Mouse (Mus musculus): ENCODE results near the gene Drc7. TPM values are rescaled to one million over a fixed set of nuclear protein-coding genes. Genes with fewer than 3 reads are reported as not detected.
"Not testable (repeated sequence)": the region's sequence is repeated elsewhere in the genome, so short reads cannot be mapped to it uniquely, and the experiment has no call there.

The Drc7 gene
- polyA plus RNA-seq, 1 experiment from 2014 or later = 0.47 TPM

DNA sequence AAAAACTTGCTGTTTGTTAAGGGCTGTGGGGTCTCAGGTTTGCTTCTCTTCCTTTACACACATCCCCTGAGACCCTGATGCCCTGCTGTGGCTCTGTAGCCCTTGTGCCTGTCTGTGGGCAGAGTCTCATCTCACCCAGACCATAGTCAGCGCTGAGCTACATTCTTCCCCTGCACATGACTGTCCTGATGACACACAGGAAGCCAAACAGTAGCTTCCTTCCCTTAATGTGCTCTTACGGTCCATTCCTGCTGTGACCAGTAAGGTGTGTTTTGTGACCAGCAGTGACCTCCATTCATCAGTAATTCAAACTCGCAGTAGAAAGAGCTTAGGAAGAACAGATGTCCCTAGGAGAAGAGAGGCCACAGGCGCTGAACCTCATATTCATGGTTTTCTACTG lies 30.5 kb upstream of the Drc7 start:
- Histone ChIP-seq H3K9ac (ENCODE audit: low read depth, low read length) (no peak overlapping the region), H3K9me3 (ENCODE audit: control insufficient read depth, low read length) (no peaks in the 10 kb centered on the region), H3K4me2 (ENCODE audit: low read depth, low read length) (no peak overlapping the region), H3K4me3 (ENCODE audit: low read depth, low read length) (no peak overlapping the region), H3K4me1 (ENCODE audit: control insufficient read depth, insufficient read depth, low read length) (no peaks in the 10 kb centered on the region), H3K36me3 (ENCODE audit: control insufficient read depth, insufficient read depth, low read length) (no peaks in the 10 kb centered on the region), H3K27ac (replicated peaks; ENCODE audit: low read depth, low read length) (no peak overlapping the region), H3K27me3 (replicated peaks; ENCODE audit: control insufficient read depth, insufficient read depth, low read length) (no peaks in the 10 kb centered on the region)
- 76% methylated on average over 4 of the region's 4 CpGs for WGBS
- ATAC-seq (ENCODE audit: low read depth) (no peak), DNase-seq (ENCODE audit: low spot score) (no peak)

GRCm38 (mm10) chr8:95025421-95025820 lies 29.5 kb upstream of the Drc7 start:
- 71% methylated on average over 2 of the region's 2 CpGs for WGBS
- no peak for DNase-seq (ENCODE audit: low spot score)
- H3K27me3 ChIP-seq (replicated peaks; ENCODE audit: control insufficient read depth, insufficient read depth, low read length) = no peaks in the 10 kb centered on the region
- H3K4me3 ChIP-seq (ENCODE audit: low read depth, low read length) = no peak overlapping the region
- H3K9me3 ChIP-seq (ENCODE audit: control insufficient read depth, low read length) = no peaks in the 10 kb centered on the region
- no peak overlapping the region for H3K4me2 ChIP-seq (ENCODE audit: low read depth, low read length)
- ATAC-seq (ENCODE audit: low read depth) = no peak
- no peaks in the 10 kb centered on the region for H3K4me1 ChIP-seq (ENCODE audit: control insufficient read depth, insufficient read depth, low read length)
- no peaks in the 10 kb centered on the region for H3K36me3 ChIP-seq (ENCODE audit: control insufficient read depth, insufficient read depth, low read length)
- H3K9ac ChIP-seq (ENCODE audit: low read depth, low read length) = no peak overlapping the region
- no peak overlapping the region for H3K27ac ChIP-seq (replicated peaks; ENCODE audit: low read depth, low read length)

DNA sequence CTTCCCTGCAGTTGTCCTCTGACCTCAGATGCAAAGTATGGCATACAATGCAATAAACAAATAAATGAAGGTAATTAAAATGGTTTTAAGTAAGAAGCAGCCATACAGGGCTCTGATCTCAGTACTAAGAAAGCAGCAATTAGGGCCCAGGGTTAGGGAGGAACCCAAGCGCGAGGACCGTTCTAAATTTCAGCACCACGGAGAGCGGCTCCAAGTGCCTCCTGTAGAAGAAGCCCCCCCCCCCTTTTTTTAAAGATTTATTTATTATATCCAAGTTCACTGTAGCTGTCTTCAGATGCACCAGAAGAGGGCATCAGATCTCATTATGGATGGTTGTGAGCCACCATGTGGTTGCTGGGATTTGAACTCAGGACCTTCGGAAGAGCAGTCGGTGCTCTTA lies 26.5 kb upstream of the Drc7 start:
- H3K27me3 ChIP-seq (replicated peaks; ENCODE audit: control insufficient read depth, insufficient read depth, low read length); H3K36me3 ChIP-seq (ENCODE audit: control insufficient read depth, insufficient read depth, low read length); H3K9me3 ChIP-seq (ENCODE audit: control insufficient read depth, low read length); H3K4me2 ChIP-seq (ENCODE audit: low read depth, low read length); H3K4me3 ChIP-seq (ENCODE audit: low read depth, low read length); H3K4me1 ChIP-seq (ENCODE audit: control insufficient read depth, insufficient read depth, low read length); ATAC-seq (ENCODE audit: low read depth); H3K27ac ChIP-seq (replicated peaks; ENCODE audit: low read depth, low read length); H3K9ac ChIP-seq (ENCODE audit: low read depth, low read length): not testable (repeated sequence)
- WGBS = 51% methylated on average over 7 of the region's 7 CpGs
- peak; percentile 61 for DNase-seq (ENCODE audit: low spot score)

DNA sequence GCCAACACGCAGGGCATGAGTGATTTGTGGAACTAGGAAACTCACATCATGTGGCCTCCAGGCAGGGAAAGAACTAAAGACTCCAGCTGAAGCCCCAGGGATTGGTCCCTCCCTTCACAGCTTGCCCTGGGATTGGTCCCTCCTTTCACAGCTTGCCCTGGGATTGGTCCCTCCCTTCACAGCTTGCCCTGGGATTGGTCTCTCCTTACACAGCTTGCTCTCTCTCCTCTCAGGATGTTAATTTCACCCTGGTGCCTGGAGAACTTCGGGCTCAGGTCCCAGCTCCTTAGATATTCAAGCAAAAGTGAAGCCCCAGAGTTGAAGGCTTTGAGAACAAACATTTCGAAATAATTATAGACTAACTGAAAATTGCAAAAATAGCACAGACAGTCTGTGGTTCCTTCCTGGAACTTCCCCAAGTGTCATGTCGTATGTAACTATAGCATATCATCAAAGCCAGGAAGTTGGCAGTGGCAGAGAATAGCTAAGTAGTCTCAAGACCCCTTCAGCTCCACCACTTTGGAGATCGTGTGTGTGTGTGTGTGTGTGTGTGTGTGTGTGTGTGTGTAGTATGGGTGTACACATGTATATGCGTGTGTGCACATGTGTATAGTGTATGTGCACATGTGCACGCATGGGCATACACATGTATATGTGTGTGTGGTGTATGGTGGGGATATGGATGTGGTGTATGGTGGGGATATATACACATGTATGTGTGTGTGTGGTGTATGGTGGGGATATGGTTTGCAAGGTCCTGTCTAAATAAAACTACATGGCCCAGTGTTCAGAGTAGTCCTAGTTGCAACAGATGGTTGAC lies 17.6 kb upstream of the Drc7 start:
- H3K9me3 ChIP-seq (ENCODE audit: control insufficient read depth, low read length) = no peaks in the 10 kb centered on the region
- 58% methylated on average over 7 of the region's 7 CpGs for WGBS
- no peak overlapping the region for H3K4me3 ChIP-seq (ENCODE audit: low read depth, low read length)
- ATAC-seq (ENCODE audit: low read depth) = peak; percentile 93
- DNase-seq (ENCODE audit: low spot score) = peak; percentile 82
- H3K4me2 ChIP-seq (ENCODE audit: low read depth, low read length) = no peak overlapping the region
- H3K27me3 ChIP-seq (replicated peaks; ENCODE audit: control insufficient read depth, insufficient read depth, low read length) = no peaks in the 10 kb centered on the region
- H3K36me3 ChIP-seq (ENCODE audit: control insufficient read depth, insufficient read depth, low read length) = no peaks in the 10 kb centered on the region
- no peak overlapping the region for H3K9ac ChIP-seq (ENCODE audit: low read depth, low read length)
- H3K27ac ChIP-seq (replicated peaks; ENCODE audit: low read depth, low read length) = no peak overlapping the region
- H3K4me1 ChIP-seq (ENCODE audit: control insufficient read depth, insufficient read depth, low read length) = peaks cover 6% of the 10 kb centered on the region; the same call in 1 of the 2 replicates

DNA sequence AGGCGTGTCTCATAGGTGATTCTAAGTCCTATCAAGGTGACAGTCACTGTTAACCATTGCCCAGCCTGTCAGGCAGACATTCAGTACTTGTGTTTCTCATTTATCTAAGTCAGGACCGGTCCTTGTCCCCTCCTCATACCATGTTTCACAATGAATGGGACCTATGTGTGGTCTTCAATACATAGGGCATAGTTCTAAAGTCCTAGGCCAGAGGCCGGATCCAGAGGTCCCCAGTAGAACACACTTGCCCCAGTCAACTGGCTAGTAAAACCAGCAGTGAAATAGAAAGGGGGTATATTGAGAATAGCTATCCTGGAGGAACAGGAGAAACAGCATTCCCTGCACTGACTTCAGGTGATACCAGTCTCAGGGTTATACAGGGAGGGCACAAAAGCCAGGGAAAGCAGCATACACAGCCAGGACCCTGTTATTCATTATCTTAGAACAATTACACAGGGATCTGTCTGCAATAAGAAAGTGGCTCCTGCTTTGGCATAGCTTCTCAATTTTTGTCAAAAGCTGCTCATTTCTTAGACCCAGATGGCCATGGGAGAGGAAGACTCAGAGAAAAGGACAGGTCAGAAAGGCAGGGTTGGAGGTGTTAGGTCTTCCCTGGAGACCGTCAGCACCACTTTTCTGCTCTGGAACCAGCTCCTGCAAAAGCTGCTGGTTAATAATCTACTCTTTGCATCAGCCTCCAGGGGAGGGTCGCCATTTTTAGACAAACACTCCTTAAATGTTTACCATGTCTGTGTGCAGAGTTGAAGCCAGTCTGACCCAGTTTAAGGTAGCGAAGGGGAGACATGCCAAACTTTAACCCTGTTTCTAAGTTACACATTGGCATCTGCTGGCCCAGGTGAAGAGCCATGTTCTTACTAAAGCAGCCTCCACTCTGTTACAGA lies 12.8 kb upstream of the Drc7 start:
- ATAC-seq (ENCODE audit: low read depth) = no peak

DNA sequence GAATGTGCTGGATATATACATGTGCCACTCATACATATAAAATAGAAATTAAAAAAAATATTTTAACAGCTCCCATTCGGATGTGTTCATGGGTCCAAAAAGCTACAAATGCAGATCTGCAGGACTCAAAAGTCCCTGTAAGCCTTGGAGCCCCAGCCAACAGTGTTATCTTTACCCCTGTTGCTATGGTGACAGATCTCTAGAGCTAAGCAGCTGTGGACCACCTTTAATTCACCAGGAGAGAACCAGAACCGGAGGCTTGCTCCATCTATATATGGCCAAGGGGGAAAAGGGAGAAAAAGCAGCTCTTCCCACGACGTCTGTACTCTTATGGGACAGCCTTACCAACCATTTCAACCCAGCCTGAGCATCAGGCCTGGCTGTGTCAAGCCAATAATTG lies 10.1 kb upstream of the Drc7 start:
- DNase-seq (ENCODE audit: low spot score) (no peak), ATAC-seq (ENCODE audit: low read depth) (no peak)
- WGBS = 66% methylated on average over 4 of the region's 4 CpGs
- Histone ChIP-seq H3K27me3 (replicated peaks; ENCODE audit: control insufficient read depth, insufficient read depth, low read length) (no peaks in the 10 kb centered on the region), H3K4me1 (ENCODE audit: control insufficient read depth, insufficient read depth, low read length) (no peaks in the 10 kb centered on the region), H3K4me2 (ENCODE audit: low read depth, low read length) (no peak overlapping the region), H3K4me3 (ENCODE audit: low read depth, low read length) (no peak overlapping the region), H3K36me3 (ENCODE audit: control insufficient read depth, insufficient read depth, low read length) (no peaks in the 10 kb centered on the region), H3K9ac (ENCODE audit: low read depth, low read length) (no peak overlapping the region), H3K9me3 (ENCODE audit: control insufficient read depth, low read length) (no peaks in the 10 kb centered on the region), H3K27ac (replicated peaks; ENCODE audit: low read depth, low read length) (no peak overlapping the region)

More for the DNA sequence above, 12.8 kb upstream of the Drc7 start:
- WGBS = 62% methylated on average over 6 of the region's 6 CpGs
- Histone ChIP-seq H3K36me3 (ENCODE audit: control insufficient read depth, insufficient read depth, low read length) (no peaks in the 10 kb centered on the region), H3K4me3 (ENCODE audit: low read depth, low read length) (no peak overlapping the region), H3K27ac (replicated peaks; ENCODE audit: low read depth, low read length) (no peak overlapping the region), H3K9me3 (ENCODE audit: control insufficient read depth, low read length) (no peaks in the 10 kb centered on the region), H3K4me2 (ENCODE audit: low read depth, low read length) (no peak overlapping the region), H3K4me1 (ENCODE audit: control insufficient read depth, insufficient read depth, low read length) (no peaks in the 10 kb centered on the region), H3K27me3 (replicated peaks; ENCODE audit: control insufficient read depth, insufficient read depth, low read length) (no peaks in the 10 kb centered on the region), H3K9ac (ENCODE audit: low read depth, low read length) (no peak overlapping the region)
- DNase-seq (ENCODE audit: low spot score) = no peak

GRCm38 (mm10) chr8:95046982-95047381 lies 7.9 kb upstream of the Drc7 start:
- H3K4me3 ChIP-seq (ENCODE audit: low read depth, low read length) = no peak overlapping the region
- no peaks in the 10 kb centered on the region for H3K4me1 ChIP-seq (ENCODE audit: control insufficient read depth, insufficient read depth, low read length)
- ATAC-seq (ENCODE audit: low read depth) (no peak), DNase-seq (ENCODE audit: low spot score) (no peak)
- H3K27ac ChIP-seq (replicated peaks; ENCODE audit: low read depth, low read length) = no peak overlapping the region
- 52% methylated on average over 3 of the region's 3 CpGs for WGBS
- no peak overlapping the region for H3K4me2 ChIP-seq (ENCODE audit: low read depth, low read length)
- H3K27me3 ChIP-seq (replicated peaks; ENCODE audit: control insufficient read depth, insufficient read depth, low read length) = no peaks in the 10 kb centered on the region
- no peak overlapping the region for H3K9ac ChIP-seq (ENCODE audit: low read depth, low read length)
- H3K36me3 ChIP-seq (ENCODE audit: control insufficient read depth, insufficient read depth, low read length) = no peaks in the 10 kb centered on the region
- H3K9me3 ChIP-seq (ENCODE audit: control insufficient read depth, low read length) = no peaks in the 10 kb centered on the region

DNA sequence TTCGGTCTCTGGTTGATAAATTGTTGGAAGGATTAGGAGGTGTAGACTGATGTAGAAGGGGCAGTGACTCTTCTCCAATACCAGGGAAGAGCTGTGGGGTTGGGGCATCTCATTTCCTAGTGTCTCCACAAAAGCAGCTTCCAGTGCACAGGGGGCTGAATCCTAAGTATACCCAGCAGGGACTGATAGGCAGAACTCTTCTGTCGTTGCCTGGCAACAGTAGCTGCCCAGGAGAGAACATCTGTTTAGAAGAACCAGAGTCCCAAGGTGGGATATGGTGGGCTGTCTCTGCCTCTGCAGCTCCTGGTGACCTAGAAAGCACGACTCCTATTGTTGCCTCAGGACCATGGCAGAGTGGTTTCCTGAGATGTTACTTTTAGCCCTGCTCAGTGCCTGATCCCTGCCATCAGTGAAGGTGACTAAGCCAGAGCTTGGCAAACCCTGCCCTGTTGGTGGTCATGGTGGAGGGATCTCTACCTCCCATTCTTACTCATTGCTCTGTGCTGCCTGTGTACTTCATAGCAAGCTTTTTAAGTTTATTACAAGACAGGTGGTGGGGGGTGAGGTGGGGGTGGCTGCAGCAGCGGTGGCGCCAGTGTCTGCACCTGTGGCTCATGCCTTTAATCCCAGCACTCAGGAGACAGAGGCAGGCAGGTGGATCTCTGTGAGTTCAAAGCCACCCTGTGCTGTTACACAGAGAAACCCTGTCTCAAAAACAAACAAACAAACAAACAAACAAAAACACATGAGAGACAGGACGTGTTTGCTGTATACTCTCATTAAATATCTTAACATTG lies 6.8 kb upstream of the Drc7 start:
- 61% methylated on average over 6 of the region's 6 CpGs for WGBS
- Histone ChIP-seq H3K9ac (ENCODE audit: low read depth, low read length) (no peak overlapping the region), H3K4me1 (ENCODE audit: control insufficient read depth, insufficient read depth, low read length) (no peaks in the 10 kb centered on the region), H3K4me2 (ENCODE audit: low read depth, low read length) (no peak overlapping the region), H3K36me3 (ENCODE audit: control insufficient read depth, insufficient read depth, low read length) (no peaks in the 10 kb centered on the region), H3K4me3 (ENCODE audit: low read depth, low read length) (no peak overlapping the region), H3K27ac (replicated peaks; ENCODE audit: low read depth, low read length) (no peak overlapping the region), H3K9me3 (ENCODE audit: control insufficient read depth, low read length) (no peaks in the 10 kb centered on the region), H3K27me3 (replicated peaks; ENCODE audit: control insufficient read depth, insufficient read depth, low read length) (no peaks in the 10 kb centered on the region)
- ATAC-seq (ENCODE audit: low read depth) = no peak; the same call in 1 of the 2 replicates
- peak; percentile 14 for DNase-seq (ENCODE audit: low spot score)

Measured in embryonic facial prominence, embryonic 14.5 days (tissue).